ENCODE assay signal across 8 mouse cellular contexts in genomic region chr11:74619956-74620300, GRCm38 (mm10). TPM values are rescaled to one million over a fixed set of nuclear protein-coding genes. Genes with fewer than 3 reads are reported as not detected.
DNase-seq lines count a peak whose midpoint lies in the region; ATAC-seq and TF ChIP-seq lines count a peak whose summit lies in the region.

No protein-coding gene starts in this region.

- peak overlapping the region; percentile 77 for H3K4me3 ChIP-seq in erythroblast, embryonic 14.5 days (replicated peaks)
- peak overlapping the region; percentile 46 for H3K4me3 ChIP-seq in neural tube, embryonic 11.5 days (ENCODE audit: low read depth, low read length)
- H3K4me3 ChIP-seq in liver, embryonic 14.5 days (ENCODE audit: insufficient read depth in 1 of 2, low read depth in 2 of 2, low read length in 2 of 2) = peak overlapping the region; percentile 74 to 87
- H3K4me3 ChIP-seq in stomach, postnatal 0 days (ENCODE audit: low read depth, low read length) = 0 out of 2 replicates have a peak overlapping the region, but pooled peaks have one; percentile 4

- H3K27me3 ChIP-seq in erythroblast, embryonic 14.5 days (ENCODE audit: control insufficient read depth) = peaks cover 54% of the 10 kb centered on the region
- H3K27me3 ChIP-seq in neural tube, embryonic 11.5 days (ENCODE audit: control insufficient read depth, insufficient read depth, low read length) = peaks cover 18% of the 10 kb centered on the region
- H3K27me3 ChIP-seq in liver, embryonic 14.5 days (ENCODE audit: control insufficient read depth, insufficient read depth, low read length) = peaks cover 36% of the 10 kb centered on the region
- H3K27me3 ChIP-seq in stomach, postnatal 0 days (ENCODE audit: control insufficient read depth, insufficient read depth, low read length) = no peaks in the 10 kb centered on the region; the same call in 1 of the 2 replicates

- no peak for ATAC-seq in erythroblast, adult 5-6 weeks (replicated peaks; ENCODE audit: low FRiP score, poor library complexity, severe bottlenecking)
- ATAC-seq in neural tube, embryonic 11.5 days (ENCODE audit: insufficient read depth, low FRiP score, low TSS enrichment) = no peak
- ATAC-seq in liver, embryonic 14.5 days (ENCODE audit: insufficient read depth) = no peak; the same call in 1 of the 2 replicates
- no peak for ATAC-seq in stomach, postnatal 0 days (ENCODE audit: low FRiP score, low TSS enrichment)

- no peak for TF ChIP-seq CTCF in liver, embryonic 14.5 days (IDR thresholded peaks at IDR 0.05; ENCODE audit: low read depth)
- TF ChIP-seq CTCF in stomach, postnatal 0 days (IDR thresholded peaks at IDR 0.05; ENCODE audit: low read depth) = no peak

- no peak overlapping the region for H3K27ac ChIP-seq in neural tube, embryonic 11.5 days (ENCODE audit: low read depth, low read length)
- H3K27ac ChIP-seq in liver, embryonic 14.5 days = peak overlapping the region; percentile 96
- H3K27ac ChIP-seq in stomach, postnatal 0 days (replicated peaks) = no peak overlapping the region

- peaks cover 61% of the 10 kb centered on the region for H3K4me1 ChIP-seq in erythroblast, embryonic 14.5 days (ENCODE audit: control insufficient read depth)
- H3K4me1 ChIP-seq in neural tube, embryonic 11.5 days (ENCODE audit: control insufficient read depth, insufficient read depth, low read length) = no peaks in the 10 kb centered on the region
- peaks cover 27 to 47% of the 10 kb centered on the region in 2 experiments for H3K4me1 ChIP-seq in liver, embryonic 14.5 days (replicated peaks; ENCODE audit: control insufficient read depth in 2 of 2, insufficient read depth in 2 of 2, low read length in 1 of 2)
- H3K4me1 ChIP-seq in stomach, postnatal 0 days (replicated peaks; ENCODE audit: control insufficient read depth, insufficient read depth) = no peaks in the 10 kb centered on the region

- H3K36me3 ChIP-seq in erythroblast, embryonic 14.5 days (ENCODE audit: control insufficient read depth) = peaks cover 28% of the 10 kb centered on the region
- no peaks in the 10 kb centered on the region for H3K36me3 ChIP-seq in neural tube, embryonic 11.5 days (ENCODE audit: control insufficient read depth, insufficient read depth, low read length)
- H3K36me3 ChIP-seq in liver, embryonic 14.5 days (replicated peaks; ENCODE audit: control insufficient read depth, insufficient read depth, low read depth) = peaks cover 22% of the 10 kb centered on the region
- no peaks in the 10 kb centered on the region for H3K36me3 ChIP-seq in stomach, postnatal 0 days (ENCODE audit: control insufficient read depth, insufficient read depth, low read length)

- peak overlapping the region; percentile 39; the same call in 1 of the 2 replicates for H3K9ac ChIP-seq in neural tube, embryonic 11.5 days (ENCODE audit: low read length)
- peak overlapping the region; percentile 83 for H3K9ac ChIP-seq in liver, embryonic 14.5 days (replicated peaks)
- H3K9ac ChIP-seq in stomach, postnatal 0 days (ENCODE audit: low read length) = no peak overlapping the region

- WGBS in neural tube, embryonic 11.5 days = 10% methylated on average over 7 of the region's 16 CpGs
- 2% methylated on average over 16 of the region's 16 CpGs for WGBS in liver, embryonic 14.5 days (ENCODE audit: insufficient replicate concordance)
- WGBS in stomach, postnatal 0 days = 4% methylated on average over 16 of the region's 16 CpGs

- TF ChIP-seq EP300 in liver, embryonic 14.5 days (IDR thresholded peaks at IDR 0.05; ENCODE audit: low read depth) = no peak
- TF ChIP-seq EP300 in stomach, postnatal 0 days (optimal IDR thresholded peaks at IDR 0.05) = no peak

- H3K9me3 ChIP-seq in erythroblast, embryonic 14.5 days (ENCODE audit: control insufficient read depth, low read length) = no peaks in the 10 kb centered on the region; the same call in 1 of the 2 replicates
- H3K9me3 ChIP-seq in neural tube, embryonic 11.5 days (ENCODE audit: control insufficient read depth, low read length) = no peaks in the 10 kb centered on the region
- H3K9me3 ChIP-seq in liver, embryonic 14.5 days (ENCODE audit: control insufficient read depth, low read length) = no peaks in the 10 kb centered on the region
- H3K9me3 ChIP-seq in stomach, postnatal 0 days (ENCODE audit: control insufficient read depth, low read length) = no peaks in the 10 kb centered on the region

- DNase-seq in neural tube, embryonic 11.5 days (ENCODE audit: low spot score) = no peak
- no peak for DNase-seq in neural tube, embryonic 10.5 days (ENCODE audit: extremely low spot score, low spot score)
- no peak for DNase-seq in liver, embryonic 14.5 days (ENCODE audit: low read depth in 3 of 3, low spot score in 3 of 3)
- DNase-seq in stomach, postnatal 0 days (ENCODE audit: low spot score) = no peak
- DNase-seq in urinary bladder, adult 18-20 months (ENCODE audit: low spot score in 2 of 2) = no peak
- no peak for DNase-seq in layer of hippocampus, adult 9-10 months (ENCODE audit: low spot score)

- peak overlapping the region; percentile 52 for H3K4me2 ChIP-seq in neural tube, embryonic 11.5 days (ENCODE audit: low read depth)
- peak overlapping the region; percentile 72 for H3K4me2 ChIP-seq in liver, embryonic 14.5 days (ENCODE audit: low read depth)
- H3K4me2 ChIP-seq in stomach, postnatal 0 days (replicated peaks; ENCODE audit: low read depth) = peak overlapping the region; percentile 43; the same call in 1 of the 2 replicates

RNA-seq across cellular contexts. Expression of gene Ccdc92b, which starts 0.5 kb away (rescaled TPM):
- polyA plus RNA-seq in erythroblast, embryonic 14.5 days (2012) = 5.0 and 5.6 TPM in 2 replicates
- total RNA-seq in erythroblast, adult 5-6 weeks (2015; ENCODE audit: low replicate concordance) = 91.3 and 114 TPM in 2 replicates
- 89.9 and 92.6 TPM in 2 replicates for total RNA-seq in erythroblast, adult 5-6 weeks (2017; ENCODE audit: low replicate concordance)
- 1.9 TPM in 2 replicates for polyA plus RNA-seq in neural tube, embryonic 11.5 days (2014; fragmentation: Nextera tagmentation; extraction: Ambion mirVana)
- polyA plus RNA-seq in liver, embryonic 14.5 days (2012; rRNA removed) = 12.7 and 13.1 TPM in 2 replicates
- 10.2 and 12.6 TPM in 2 replicates for polyA plus RNA-seq in liver, embryonic 14.5 days (2014; fragmentation: Nextera tagmentation; extraction: Ambion mirVana)
- polyA plus RNA-seq in stomach, postnatal 0 days (2015; fragmentation: Nextera tagmentation; extraction: Ambion mirVana) = 0.55 and 0.62 TPM in 2 replicates

RNA-seq across cellular contexts. Expression of gene Rap1gap2, which starts 9.2 kb away (rescaled TPM):
- polyA plus RNA-seq in erythroblast, embryonic 14.5 days (2012) = 0.01 and 0.03 TPM in 2 replicates
- total RNA-seq in erythroblast, adult 5-6 weeks (2015; ENCODE audit: low replicate concordance) = 2.1 and 2.7 TPM in 2 replicates
- total RNA-seq in erythroblast, adult 5-6 weeks (2017; ENCODE audit: low replicate concordance) = 3.7 and 5.2 TPM in 2 replicates
- polyA plus RNA-seq in neural tube, embryonic 11.5 days (2014; fragmentation: Nextera tagmentation; extraction: Ambion mirVana) = 2.7 and 3.3 TPM in 2 replicates
- 0.95 and 0.98 TPM in 2 replicates for polyA plus RNA-seq in liver, embryonic 14.5 days (2012; rRNA removed)
- polyA plus RNA-seq in liver, embryonic 14.5 days (2014; fragmentation: Nextera tagmentation; extraction: Ambion mirVana) = 0.56 and 0.71 TPM in 2 replicates
- 7.6 and 8.2 TPM in 2 replicates for polyA plus RNA-seq in stomach, postnatal 0 days (2015; fragmentation: Nextera tagmentation; extraction: Ambion mirVana)

RNA-seq across cellular contexts. Expression of gene Cluh, which starts 29.4 kb away (rescaled TPM):
- polyA plus RNA-seq in erythroblast, embryonic 14.5 days (2012) = 0.49 and 0.65 TPM in 2 replicates
- 7.3 and 8.2 TPM in 2 replicates for total RNA-seq in erythroblast, adult 5-6 weeks (2015; ENCODE audit: low replicate concordance)
- 4.1 and 4.5 TPM in 2 replicates for total RNA-seq in erythroblast, adult 5-6 weeks (2017; ENCODE audit: low replicate concordance)
- polyA plus RNA-seq in neural tube, embryonic 11.5 days (2014; fragmentation: Nextera tagmentation; extraction: Ambion mirVana) = 15.6 and 15.8 TPM in 2 replicates
- 28.2 and 29.5 TPM in 2 replicates for polyA plus RNA-seq in liver, embryonic 14.5 days (2012; rRNA removed)
- polyA plus RNA-seq in liver, embryonic 14.5 days (2014; fragmentation: Nextera tagmentation; extraction: Ambion mirVana) = 14.3 and 20.3 TPM in 2 replicates
- polyA plus RNA-seq in stomach, postnatal 0 days (2015; fragmentation: Nextera tagmentation; extraction: Ambion mirVana) = 17.8 and 19.9 TPM in 2 replicates

Comparison
In these comparisons a context has a peak if more than half of its experiments do, and no peak if none do; other contexts are left out.
1. H3K4me3 ChIP-seq: peak in every context shown above with its lines; median percentile 80 in liver, embryonic 14.5 days; 77 in erythroblast, embryonic 14.5 days; 46 in neural tube, embryonic 11.5 days; 4 in stomach, postnatal 0 days.